Mouse (Mus musculus) hindbrain, embryonic 16.5 days (tissue): ENCODE measurements at regions not wholly inside any gene's neighbourhood (a gene's known extent, or its start where the extent isn't known, plus 50 kb on each side); places are given as distances from the start of the nearest gene placed in this dataset.

ENCODE experiments used
- ATAC-seq: fragments of 200-750 bp; cut with Nextera tagmentation; 2 replicates; pipeline ENCODE4 v1.8.0; 2017; ENCODE audit warnings: moderate TSS enrichment, moderate library complexity
- H3K27ac ChIP-seq: fragments of 300-500 bp; sonication (generic); 2 replicates; pipeline ENCODE4 v1.5.1; 2014; ENCODE audit warnings: low read depth, mild to moderate bottlenecking, control low read depth, low read length, moderate library complexity
- H3K27me3 ChIP-seq: fragments of 300-500 bp; sonication (generic); replicated peaks from 2 replicates; pipeline ENCODE4 v1.6.1; 2014; ENCODE audit warnings: low read length; ENCODE audit not compliant: control insufficient read depth, insufficient read depth
- H3K36me3 ChIP-seq: fragments of 300-500 bp; sonication (generic); 2 replicates; pipeline ENCODE4 v1.6.1; 2014; ENCODE audit warnings: mild to moderate bottlenecking, low read length, moderate library complexity, mixed read lengths; ENCODE audit not compliant: control insufficient read depth, insufficient read depth
- H3K4me1 ChIP-seq: fragments of 300-500 bp; sonication (generic); 2 replicates; pipeline ENCODE4 v1.6.1; 2014; ENCODE audit warnings: low read depth, low read length; ENCODE audit not compliant: control insufficient read depth, insufficient read depth
- H3K4me2 ChIP-seq: fragments of 300-500 bp; sonication (generic); 2 replicates; pipeline ENCODE4 v1.6.1; 2014; ENCODE audit warnings: mild to moderate bottlenecking, low read length, control low read depth, moderate library complexity
- H3K4me3 ChIP-seq: fragments of 300-500 bp; sonication (generic); 2 replicates; pipeline ENCODE4 v1.5.1; 2014; ENCODE audit warnings: mild to moderate bottlenecking, low read length, control low read depth, moderate library complexity
- H3K9ac ChIP-seq: fragments of 300-500 bp; sonication (generic); 2 replicates; pipeline ENCODE4 v1.6.1; 2014; ENCODE audit warnings: low read depth, mild to moderate bottlenecking, control low read depth, low read length, moderate library complexity
- H3K9me3 ChIP-seq: fragments of 300-500 bp; sonication (generic); 2 replicates; pipeline ENCODE4 v1.6.1; 2014; ENCODE audit warnings: mild to moderate bottlenecking, low read length, moderate library complexity; ENCODE audit not compliant: control insufficient read depth
- WGBS: fragments of 180-500 bp; shearing (Covaris S2); extraction: QIAGEN DNeasy Blood & Tissue Kit; methylation state at CpG from one replicate; pipeline ENCODE4 v1.1.7; 2014; 5-methylcytosine and 5-hydroxymethylcytosine counted together

DNA sequence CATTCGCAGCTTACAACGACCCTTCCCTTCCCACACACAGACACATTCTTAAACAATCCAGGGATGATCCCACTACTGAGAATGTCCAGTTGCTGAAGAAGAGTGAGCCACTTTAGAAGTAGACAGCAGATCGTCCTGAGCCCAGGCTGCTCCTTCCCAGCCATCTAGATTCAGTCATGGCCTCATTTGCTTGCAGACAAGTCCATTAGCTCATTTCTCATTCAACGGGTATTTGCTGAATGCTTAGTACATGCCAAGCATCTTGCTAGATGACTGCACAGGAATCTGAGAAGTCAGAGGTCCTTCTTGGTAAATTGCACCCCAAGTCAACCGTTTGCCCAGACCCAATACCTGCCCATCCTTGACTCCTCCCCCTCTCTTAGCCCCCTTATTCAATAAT is 57.8 kb downstream of the Ier5 start:
- H3K27me3 ChIP-seq, result no peaks in the 10 kb centered on the region
- H3K4me1 ChIP-seq, result no peaks in the 10 kb centered on the region
- no peaks in the 10 kb centered on the region for H3K9me3 ChIP-seq
- no peaks in the 10 kb centered on the region for H3K36me3 ChIP-seq
- no peak for ATAC-seq
- H3K4me2 ChIP-seq, result no peak overlapping the region
- 62% methylated on average over 5 of the region's 5 CpGs for WGBS
- no peak overlapping the region for H3K27ac ChIP-seq
- no peak overlapping the region for H3K4me3 ChIP-seq
- H3K9ac ChIP-seq, result no peak overlapping the region

GRCm38 (mm10) chr1:155040939-155041371 is 58.5 kb downstream of the Ier5 start:
- no peak overlapping the region for H3K27ac ChIP-seq
- H3K4me2 ChIP-seq, result no peak overlapping the region
- H3K4me1 ChIP-seq, result no peaks in the 10 kb centered on the region
- H3K27me3 ChIP-seq, result no peaks in the 10 kb centered on the region
- ATAC-seq, result no peak
- H3K36me3 ChIP-seq, result no peaks in the 10 kb centered on the region
- 70% methylated on average over 1 of the region's 1 CpGs for WGBS
- no peaks in the 10 kb centered on the region for H3K9me3 ChIP-seq
- H3K4me3 ChIP-seq, result no peak overlapping the region
- no peak overlapping the region for H3K9ac ChIP-seq

- Histone ChIP-seq H3K9ac (no peak overlapping the region), H3K36me3 (no peaks in the 10 kb centered on the region), H3K9me3 (no peaks in the 10 kb centered on the region), H3K4me1 (no peaks in the 10 kb centered on the region), H3K27me3 (no peaks in the 10 kb centered on the region), H3K27ac (no peak overlapping the region), H3K4me3 (no peak overlapping the region), H3K4me2 (no peak overlapping the region)
- WGBS, result 57% methylated on average over 8 of the region's 9 CpGs
- no peak for ATAC-seq
These were observed 59.2 kb downstream of the Ier5 start for GRCm38 (mm10) chr1:155040086-155040726.

DNA sequence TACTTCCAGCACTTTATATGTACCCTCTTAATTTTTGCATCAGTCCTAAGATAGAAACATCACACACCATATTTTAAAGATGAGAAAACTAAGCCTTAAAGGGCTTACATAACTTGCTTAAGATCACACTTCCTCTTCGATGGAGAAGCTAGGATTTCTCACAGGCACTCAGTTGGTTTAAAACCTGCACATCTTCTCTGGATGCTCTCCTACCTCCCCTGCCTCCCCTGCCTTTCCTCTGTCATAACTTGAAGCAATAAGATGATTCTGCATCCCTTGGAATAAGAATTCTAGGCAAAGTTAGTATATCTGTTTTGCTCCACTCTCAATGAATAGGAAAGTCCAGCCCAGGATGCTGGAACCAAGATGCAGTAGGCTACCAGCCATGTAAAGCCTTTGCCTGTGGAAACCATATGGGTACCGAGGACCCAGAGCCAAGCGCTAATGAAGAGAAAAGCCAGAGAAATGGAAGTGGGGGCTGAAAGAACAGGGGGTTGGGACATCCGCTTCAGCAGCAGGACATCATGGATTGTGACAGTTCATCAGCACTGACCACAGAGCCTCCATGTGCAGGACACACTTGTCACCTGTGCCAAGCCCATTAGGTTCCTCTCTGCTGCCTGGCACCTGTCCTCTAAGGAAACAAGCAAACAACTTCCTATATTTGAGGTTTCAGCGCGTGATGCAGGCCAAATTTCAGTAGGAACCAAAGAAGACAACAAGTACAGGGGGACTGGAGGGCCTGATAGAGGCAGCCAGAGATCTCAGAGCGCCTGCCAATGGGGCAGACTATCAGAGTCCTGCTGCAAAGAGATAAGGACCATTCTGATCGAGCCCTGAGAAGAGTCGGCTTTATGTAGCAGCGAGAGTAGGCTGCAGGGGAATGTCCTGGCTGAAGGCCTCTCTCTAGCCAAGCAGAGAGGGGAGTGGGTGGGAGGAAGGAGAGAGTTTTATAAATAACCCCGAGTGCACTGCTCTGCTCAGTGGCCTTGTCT is 60.5 kb downstream of the Ier5 start:
- Histone ChIP-seq H3K27me3 (no peaks in the 10 kb centered on the region), H3K9ac (no peak overlapping the region), H3K4me2 (no peak overlapping the region), H3K4me3 (no peak overlapping the region), H3K4me1 (no peaks in the 10 kb centered on the region), H3K27ac (no peak overlapping the region), H3K9me3 (no peaks in the 10 kb centered on the region), H3K36me3 (no peaks in the 10 kb centered on the region)
- 76% methylated on average over 11 of the region's 11 CpGs for WGBS
- ATAC-seq, result peak; percentile 45; the same call in 1 of the 2 replicates

DNA sequence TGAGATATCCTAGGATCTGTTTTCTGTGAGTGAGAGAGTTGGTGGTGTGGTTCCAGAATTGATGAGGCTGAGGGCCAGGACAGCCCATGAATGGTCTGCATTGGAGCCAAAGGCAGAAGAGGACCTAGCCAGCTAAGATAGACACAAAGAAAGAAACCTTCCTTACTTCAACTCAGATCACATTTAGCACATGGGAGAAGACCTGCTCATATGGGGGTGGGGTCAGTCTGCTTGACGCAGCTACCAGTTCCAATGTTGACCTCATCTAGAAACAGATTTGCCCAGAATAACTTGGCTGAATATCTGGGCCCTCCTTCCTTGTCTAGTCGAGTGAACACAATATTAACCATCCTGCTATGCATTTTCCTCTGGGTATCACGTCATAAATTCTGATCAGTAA is 62.0 kb downstream of the Ier5 start:
- Histone ChIP-seq H3K9ac (no peak overlapping the region), H3K4me2 (no peak overlapping the region), H3K36me3 (no peaks in the 10 kb centered on the region), H3K4me3 (no peak overlapping the region), H3K9me3 (no peaks in the 10 kb centered on the region), H3K4me1 (no peaks in the 10 kb centered on the region), H3K27me3 (no peaks in the 10 kb centered on the region), H3K27ac (no peak overlapping the region)
- no peak for ATAC-seq
- WGBS, result 68% methylated on average over 3 of the region's 3 CpGs

DNA sequence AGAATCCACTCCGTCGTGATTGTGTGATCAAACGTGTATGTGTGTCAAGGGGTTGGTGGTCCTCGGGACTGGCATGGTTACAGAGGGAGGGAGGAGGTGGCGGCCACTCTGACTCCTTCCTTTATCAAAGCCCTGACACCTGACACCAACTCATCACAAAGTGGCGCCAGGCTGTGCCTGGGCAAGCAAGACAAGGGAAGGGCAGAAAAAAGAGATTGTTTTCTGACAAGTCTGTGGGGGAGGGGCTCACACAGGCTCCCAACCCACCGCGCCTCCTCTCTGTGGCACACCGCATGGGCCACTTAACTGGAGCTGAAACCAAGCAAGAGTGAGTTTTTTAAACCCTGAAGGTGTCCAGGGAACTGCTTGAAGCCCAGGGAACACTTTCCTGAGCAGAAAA is 68.5 kb downstream of the Ier5 start:
- WGBS, result 17% methylated on average over 9 of the region's 9 CpGs
- Histone ChIP-seq H3K27me3 (no peaks in the 10 kb centered on the region), H3K36me3 (no peaks in the 10 kb centered on the region), H3K4me3 (no peak overlapping the region), H3K4me2 (no peak overlapping the region), H3K4me1 (0 out of 2 replicates have a peak, but pooled peaks cover 3% of the 10 kb centered on the region), H3K27ac (no peak overlapping the region), H3K9me3 (no peaks in the 10 kb centered on the region; the same call in 1 of the 2 replicates), H3K9ac (no peak overlapping the region)
- ATAC-seq, result no peak

GRCm38 (mm10) chr1:155029195-155029879 is 70.1 kb downstream of the Ier5 start:
- Histone ChIP-seq H3K4me2 (peak overlapping the region; percentile 1; the same call in 1 of the 2 replicates), H3K27me3 (no peaks in the 10 kb centered on the region), H3K36me3 (no peaks in the 10 kb centered on the region), H3K9me3 (no peaks in the 10 kb centered on the region; the same call in 1 of the 2 replicates), H3K9ac (no peak overlapping the region), H3K27ac (no peak overlapping the region), H3K4me1 (0 out of 2 replicates have a peak, but pooled peaks cover 3% of the 10 kb centered on the region), H3K4me3 (no peak overlapping the region)
- 61% methylated on average over 17 of the region's 17 CpGs for WGBS
- no peak for ATAC-seq

DNA sequence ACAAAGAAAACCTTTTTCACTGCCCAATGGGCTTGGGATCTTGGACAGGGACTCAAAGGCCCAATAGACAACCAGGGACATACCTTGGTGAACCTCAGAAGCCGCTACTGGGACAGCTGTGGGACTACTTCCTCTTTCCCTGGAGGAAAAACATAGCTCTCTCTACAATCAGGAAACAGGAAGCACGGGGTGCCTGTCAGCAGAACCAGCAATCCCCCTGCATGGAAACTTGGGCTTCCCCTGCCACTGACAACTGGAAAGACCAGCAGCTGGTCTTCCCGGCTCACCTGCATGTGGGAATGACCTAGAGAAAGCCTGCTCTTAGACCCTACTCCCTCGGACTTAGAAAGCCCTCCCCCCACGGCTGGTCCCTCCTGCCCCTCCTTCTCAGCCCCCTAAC is 70.7 kb downstream of the Ier5 start:
- 56% methylated on average over 5 of the region's 5 CpGs for WGBS
- no peak for ATAC-seq
- no peaks in the 10 kb centered on the region for H3K36me3 ChIP-seq
- no peaks in the 10 kb centered on the region; the same call in 1 of the 2 replicates for H3K9me3 ChIP-seq
- H3K4me3 ChIP-seq, result no peak overlapping the region
- H3K4me2 ChIP-seq, result peak overlapping the region; percentile 1; the same call in 1 of the 2 replicates
- 0 out of 2 replicates have a peak, but pooled peaks cover 3% of the 10 kb centered on the region for H3K4me1 ChIP-seq
- no peak overlapping the region for H3K9ac ChIP-seq
- H3K27ac ChIP-seq, result no peak overlapping the region
- no peaks in the 10 kb centered on the region for H3K27me3 ChIP-seq
